Mouse (Mus musculus) cerebellum, adult 2 months (tissue): Measurements from ENCODE around the gene Cdk8.

Experiments used
- CTCF ChIP-seq: fragments of 200-500 bp; IDR thresholded peaks from 2 replicates; pipeline ENCODE4 v1.5.1; 2011; ENCODE audit warnings: low read depth, mild to moderate bottlenecking, control low read depth, low read length, moderate library complexity, borderline replicate concordance; ENCODE audit not compliant: insufficient read depth
- POLR2A ChIP-seq: fragments of 200-500 bp; IDR thresholded peaks from 2 replicates; pipeline ENCODE4 v1.6.1; 2011; ENCODE audit warnings: low read length, control low read depth, borderline replicate concordance; ENCODE audit not compliant: insufficient read depth

DNA sequence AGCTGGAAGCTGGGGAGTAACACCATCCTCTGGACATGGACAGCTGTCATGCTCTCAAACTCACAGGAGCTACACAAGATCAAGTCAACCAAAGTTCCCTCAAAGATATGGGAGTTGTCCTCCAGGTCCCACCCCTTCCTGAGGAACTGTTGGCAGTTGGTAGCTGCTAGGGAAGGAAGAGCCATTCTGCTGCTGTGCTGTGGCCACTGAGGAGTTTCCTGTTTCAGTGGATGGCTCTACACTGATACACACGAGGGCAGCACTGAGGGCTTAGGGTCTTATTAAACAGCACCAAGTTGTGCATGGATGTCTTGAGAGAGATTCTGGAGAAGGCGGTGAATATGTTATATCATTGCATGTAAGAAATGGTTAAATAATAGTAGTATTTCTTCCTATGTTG is 31.5 kb upstream of the Cdk8 start:
- TF ChIP-seq POLR2A (no peak), CTCF (no peak)
